Mouse (Mus musculus) thymus, adult 2 months (tissue): ENCODE measurements around the gene Gm20521.

Experiments
- CTCF ChIP-seq: fragments of 200-500 bp; IDR thresholded peaks from 2 replicates; pipeline ENCODE4 v1.5.1; 2012; ENCODE audit warnings: mild to moderate bottlenecking, control low read depth, low read length, moderate library complexity, borderline replicate concordance; ENCODE audit not compliant: control insufficient read depth, poor library complexity, insufficient read depth; ENCODE audit errors: extremely low read depth
- POLR2A ChIP-seq: fragments of 200-500 bp; IDR thresholded peaks from 2 replicates; pipeline ENCODE4 v1.6.1; 2012; ENCODE audit warnings: mild to moderate bottlenecking, low read length, control low read depth, moderate library complexity; ENCODE audit not compliant: control insufficient read depth, poor library complexity, insufficient read depth; ENCODE audit errors: extremely low read depth

GRCm38 (mm10) chr14:54938431-54939219, 55.4 kb downstream of the Gm20521 start:
- no peak for TF ChIP-seq CTCF
- no peak for TF ChIP-seq POLR2A
